Mouse (Mus musculus): ENCODE measurements around the gene Tnfsf11. TPM values are rescaled to one million over a fixed set of nuclear protein-coding genes. Genes with fewer than 3 reads are reported as not detected.

The Tnfsf11 gene
- under 1 TPM in 1 of 2 experiments, not detected in 1; 0.13 TPM for total RNA-seq (2021)
- long read RNA-seq, result 0 reads

DNA sequence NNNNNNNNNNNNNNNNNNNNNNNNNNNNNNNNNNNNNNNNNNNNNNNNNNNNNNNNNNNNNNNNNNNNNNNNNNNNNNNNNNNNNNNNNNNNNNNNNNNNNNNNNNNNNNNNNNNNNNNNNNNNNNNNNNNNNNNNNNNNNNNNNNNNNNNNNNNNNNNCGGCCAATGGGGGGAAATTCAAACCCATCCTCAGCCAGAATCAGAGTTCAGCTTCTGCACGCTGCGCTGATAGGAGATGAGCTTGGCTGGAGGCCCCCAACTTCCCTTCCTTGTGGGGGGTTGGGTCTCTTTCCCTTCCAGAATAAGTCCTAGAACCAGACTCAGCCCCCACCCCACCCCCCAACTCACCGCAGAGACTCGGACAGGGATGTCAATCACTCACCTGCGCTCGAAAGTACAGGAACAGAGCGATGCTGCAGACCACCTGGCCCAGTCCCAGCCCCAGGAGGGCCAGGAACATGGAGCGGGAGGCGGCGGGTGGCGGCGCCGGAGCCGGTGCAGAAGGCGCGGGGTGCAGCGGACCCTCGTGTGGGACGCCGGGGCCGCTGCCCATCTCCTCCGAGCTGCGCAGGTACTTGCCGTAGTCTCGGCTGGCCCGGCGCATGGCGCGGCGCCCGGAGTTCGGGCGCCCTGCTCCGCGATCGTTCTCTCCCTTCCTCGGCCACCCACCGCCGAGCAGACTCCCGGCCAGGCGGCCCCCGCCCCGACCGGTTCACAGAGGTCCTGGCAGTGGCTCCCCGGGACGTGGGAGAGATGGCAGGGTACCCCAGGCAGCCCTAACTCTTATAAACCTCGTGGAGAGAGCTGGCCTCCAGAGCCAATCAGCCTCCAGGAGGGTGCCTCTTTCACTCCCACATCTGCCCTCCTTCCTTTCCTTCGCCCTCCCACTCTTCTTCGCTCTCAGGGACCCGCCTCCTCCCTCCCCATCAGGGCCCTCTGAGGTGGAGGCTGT, at the start of gene Tnfsf11:
Gene Tnfsf11, minus strand, starts transcription at position 758 of the 952 bp plus-strand sequence.
- DNase-seq (ENCODE audit: low spot score in 2 of 2), result no peak

DNA sequence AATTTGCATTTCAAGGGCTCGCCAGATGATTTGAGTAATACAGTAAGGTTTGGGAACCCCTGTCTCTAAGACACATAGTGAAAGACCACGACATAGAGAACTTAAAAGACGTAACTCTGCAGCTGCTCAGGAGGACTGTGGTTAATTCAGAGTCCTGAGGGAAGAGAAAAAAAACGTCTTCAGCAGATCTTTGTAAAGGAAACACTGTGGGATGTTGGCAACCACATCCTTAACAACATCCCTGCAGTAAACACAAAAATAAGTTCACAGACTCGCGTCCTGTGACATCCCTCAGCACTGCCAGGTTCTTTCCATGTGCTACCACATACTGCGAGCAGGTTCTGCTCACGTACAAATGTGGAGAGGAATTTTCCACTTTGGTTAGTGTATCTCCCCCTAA, 48.9 kb upstream of the Tnfsf11 start:
- DNase-seq (ENCODE audit: low spot score in 2 of 2), result no peak

DNA sequence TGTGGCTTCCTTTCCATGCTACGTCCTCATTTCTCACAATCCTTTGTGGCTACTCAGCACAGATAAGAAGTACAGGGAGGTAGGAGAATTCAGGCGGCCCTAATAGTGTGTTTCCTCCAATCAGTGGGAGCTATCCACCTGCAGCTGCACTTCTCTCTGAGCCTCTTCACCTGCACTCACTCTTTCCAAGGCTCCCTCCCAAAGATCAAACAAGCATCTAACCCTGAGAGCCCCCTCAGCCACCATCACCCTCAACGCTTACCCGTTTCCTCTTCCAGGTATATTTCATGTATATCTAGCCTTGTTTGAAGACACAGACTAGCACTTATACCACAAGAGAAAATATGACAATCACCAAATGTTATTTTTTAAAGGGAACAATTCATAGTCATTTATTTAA, 47.5 kb upstream of the Tnfsf11 start:
- DNase-seq (ENCODE audit: low spot score in 2 of 2), result no peak

DNA sequence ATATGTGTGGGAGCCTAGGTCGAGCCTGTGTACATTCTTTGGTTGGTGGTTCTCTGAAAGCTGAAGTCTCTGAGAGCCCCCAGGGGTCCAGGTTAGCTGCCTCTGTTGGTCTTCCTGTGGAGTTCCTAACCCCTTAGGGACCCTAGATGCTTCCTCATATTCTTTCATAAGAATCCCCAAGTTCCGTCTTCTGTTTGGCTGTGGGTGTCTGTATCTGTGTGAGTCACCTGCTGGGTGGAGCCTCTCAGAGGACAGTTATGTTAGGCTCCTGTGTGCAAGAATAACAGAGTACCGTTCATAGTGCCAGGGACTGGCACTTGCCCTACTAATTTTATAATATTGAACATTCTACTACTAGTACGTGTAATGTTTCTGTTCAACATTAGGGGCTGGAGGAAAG, 45.0 kb upstream of the Tnfsf11 start:
- no peak for DNase-seq (ENCODE audit: low spot score in 2 of 2)

DNA sequence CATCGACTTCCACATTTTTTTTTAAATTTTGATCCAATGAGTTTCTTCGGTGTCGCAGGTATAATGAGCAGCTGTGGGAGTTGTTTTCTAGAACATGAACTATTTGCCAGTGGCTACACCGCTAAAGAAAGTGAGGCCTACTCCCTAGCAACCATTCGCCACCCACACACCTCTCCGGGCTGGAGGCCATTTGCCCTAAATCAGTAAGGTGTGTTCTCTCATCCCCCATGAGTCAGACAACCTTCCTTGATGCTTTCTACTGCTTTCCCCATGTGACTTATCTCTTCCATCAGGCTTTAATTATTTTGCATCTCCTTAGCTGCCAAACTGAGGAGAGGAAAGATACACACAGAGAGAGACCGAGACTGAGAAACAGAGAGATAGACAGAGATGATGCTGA, 43.7 kb upstream of the Tnfsf11 start:
- no peak for DNase-seq (ENCODE audit: low spot score in 2 of 2)

DNA sequence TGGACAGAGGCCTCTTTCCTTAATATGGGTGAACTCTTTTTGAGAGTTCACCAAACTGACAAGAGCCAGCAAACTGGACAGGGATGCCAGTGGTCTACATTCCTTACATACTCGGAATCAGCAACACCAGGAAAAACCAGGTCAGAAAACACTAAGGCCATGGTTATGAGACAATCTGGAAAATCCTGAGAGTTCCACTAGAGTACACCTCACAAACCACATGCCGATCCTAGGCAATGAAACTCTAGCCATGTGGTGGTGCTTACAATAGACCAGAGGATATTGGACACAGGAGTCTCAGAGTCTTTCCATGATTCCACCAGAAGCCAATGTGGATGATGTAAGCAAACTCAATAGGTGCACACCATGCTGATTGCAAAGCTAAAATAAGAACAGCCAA, 39.9 kb upstream of the Tnfsf11 start:
- no peak for DNase-seq (ENCODE audit: low spot score in 2 of 2)

DNA sequence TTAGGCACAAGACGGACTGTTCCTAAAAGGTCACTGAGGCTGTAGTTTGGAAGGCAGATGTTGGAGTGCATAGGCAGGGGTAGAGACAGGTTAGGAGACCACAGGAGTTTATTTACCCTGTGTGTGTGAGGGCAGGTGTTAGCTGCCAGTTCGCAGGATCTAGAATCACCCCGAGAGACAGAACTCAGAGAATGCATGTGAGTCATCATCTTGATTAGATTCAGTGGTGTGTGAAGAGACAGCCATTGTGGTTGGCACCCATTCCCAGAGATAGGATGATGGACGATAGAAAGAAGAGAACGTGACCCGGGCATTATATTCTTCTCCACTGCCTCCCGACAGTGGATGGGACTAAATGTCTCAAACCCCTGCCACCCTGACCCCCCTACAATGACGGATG, 35.2 kb upstream of the Tnfsf11 start:
- no peak for DNase-seq (ENCODE audit: low spot score in 2 of 2)

DNA sequence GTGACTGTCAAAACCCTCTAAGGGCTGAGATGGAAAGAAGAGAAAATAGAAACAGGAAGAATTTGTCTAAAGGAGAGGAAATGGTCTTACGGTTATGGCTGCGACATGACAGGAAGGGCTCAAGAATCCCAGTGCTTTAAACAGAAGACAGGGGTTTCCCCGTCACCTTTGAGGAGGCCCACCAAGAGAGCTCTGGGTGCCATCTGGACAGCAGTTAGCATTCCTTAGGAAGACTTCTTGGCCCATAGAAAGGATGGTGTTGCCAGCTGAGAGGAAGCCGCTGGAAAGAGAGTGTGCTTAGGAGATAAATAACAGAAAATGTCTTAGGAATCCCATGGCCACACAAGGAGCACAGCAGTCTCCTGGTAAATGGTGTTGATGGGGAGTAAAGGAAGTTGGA, 34.3 kb upstream of the Tnfsf11 start:
- DNase-seq (ENCODE audit: low spot score in 2 of 2), result no peak

DNA sequence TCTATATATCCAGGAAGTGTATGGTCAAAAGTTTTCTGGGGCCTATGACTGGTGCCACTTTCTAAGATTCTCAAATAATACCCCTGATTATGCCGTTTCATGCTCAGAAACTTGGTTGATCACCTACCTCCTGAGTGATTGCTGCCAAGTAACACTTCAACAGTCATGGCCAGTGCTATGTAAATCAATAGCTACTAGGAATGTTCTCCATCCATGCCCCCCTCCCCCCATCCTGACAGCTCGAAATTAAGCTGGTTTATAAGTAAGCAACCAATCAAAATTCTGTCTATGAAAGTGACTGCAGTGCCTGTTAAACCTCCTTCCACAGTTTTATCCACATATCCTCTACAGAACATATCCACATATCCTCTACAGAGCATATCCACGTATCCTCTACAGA, 25.5 kb upstream of the Tnfsf11 start:
- no peak for DNase-seq (ENCODE audit: low spot score in 2 of 2)

DNA sequence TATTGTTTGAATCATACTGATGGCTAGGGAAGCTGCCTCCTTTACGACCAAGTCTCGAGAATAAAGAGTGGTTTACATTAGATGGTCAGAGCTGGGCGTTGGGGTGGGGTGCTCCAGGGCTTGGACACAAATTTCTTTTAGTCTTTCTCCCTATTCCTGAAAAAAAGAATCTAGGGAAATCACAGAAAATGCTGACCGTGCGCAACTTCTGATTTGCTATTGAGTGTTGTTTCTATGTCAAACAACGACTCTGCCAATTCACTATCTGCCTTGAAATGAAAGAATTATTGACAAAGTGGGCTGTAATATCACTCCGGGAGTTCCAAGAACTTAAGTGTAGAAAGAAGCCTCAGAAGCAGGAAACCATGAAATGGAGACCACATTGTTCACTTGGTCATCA, 23.5 kb upstream of the Tnfsf11 start:
- no peak for DNase-seq (ENCODE audit: low spot score in 2 of 2)

DNA sequence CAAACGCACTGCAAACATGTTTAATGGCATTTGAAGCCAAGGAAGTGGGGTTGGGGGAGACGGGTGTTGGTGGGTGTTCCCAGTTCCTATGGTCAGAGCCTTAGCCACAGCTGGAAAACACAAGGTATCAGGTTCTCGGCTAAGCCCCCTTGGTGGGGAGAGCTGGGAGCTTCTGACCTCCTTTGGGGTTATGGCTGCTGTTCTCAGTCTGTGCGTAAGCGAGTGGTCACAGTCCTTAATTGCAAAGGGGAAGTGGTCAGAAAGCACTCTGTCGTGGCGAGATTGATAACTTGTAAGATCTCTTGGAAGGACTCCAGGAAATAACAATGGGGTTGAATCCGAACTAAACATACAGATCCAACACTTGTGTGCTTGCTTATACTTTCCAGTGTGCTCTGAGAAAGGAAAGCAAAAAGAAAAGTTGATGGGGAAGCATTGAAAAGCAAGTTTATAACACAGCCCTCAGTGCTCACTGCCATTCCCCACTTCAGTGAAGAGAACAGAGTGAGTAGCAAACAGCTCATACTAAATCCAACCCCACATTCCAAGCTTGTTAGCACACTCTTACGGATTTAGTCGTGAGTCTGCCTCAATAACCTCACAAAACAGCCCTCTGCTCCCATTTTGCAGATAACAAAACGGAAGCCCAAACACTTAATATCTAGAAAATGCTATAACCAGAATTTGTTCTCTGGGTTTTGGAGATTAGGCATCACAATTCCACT, 22.9 kb upstream of the Tnfsf11 start:
- no peak for DNase-seq (ENCODE audit: low spot score in 2 of 2)

DNA sequence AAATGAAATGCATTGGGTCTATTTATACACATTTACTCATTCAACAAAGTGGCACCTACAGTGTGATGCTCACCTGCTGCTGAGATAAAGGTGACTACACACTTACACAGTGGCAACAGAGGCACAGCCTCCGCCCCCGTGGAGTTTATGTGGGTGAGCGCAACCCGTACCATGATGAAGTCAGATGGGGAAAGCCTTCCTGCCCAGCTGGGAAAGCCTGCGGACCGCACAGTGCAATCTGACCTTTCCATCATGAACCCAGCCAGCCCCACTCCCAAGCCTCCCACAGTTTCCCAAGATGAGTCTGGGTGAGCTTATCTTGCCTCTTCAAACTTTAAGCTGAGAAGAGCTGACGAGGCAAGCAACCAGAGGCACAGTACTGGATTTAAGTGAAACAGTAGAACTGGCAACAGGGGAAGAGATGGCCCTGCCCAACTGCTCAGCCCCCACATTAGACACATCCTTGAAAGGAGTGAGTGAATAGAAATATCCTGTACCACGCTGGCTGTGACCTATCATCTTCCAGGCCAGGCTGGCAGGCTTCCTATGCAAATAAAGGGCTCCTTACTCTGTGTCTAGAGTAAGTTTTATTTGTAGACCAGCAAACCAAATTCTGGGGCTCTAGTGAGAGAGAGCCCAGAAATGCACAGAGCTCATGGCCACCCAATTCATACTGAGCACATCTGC, 22.1 kb upstream of the Tnfsf11 start:
- no peak for DNase-seq (ENCODE audit: low spot score in 2 of 2)

DNA sequence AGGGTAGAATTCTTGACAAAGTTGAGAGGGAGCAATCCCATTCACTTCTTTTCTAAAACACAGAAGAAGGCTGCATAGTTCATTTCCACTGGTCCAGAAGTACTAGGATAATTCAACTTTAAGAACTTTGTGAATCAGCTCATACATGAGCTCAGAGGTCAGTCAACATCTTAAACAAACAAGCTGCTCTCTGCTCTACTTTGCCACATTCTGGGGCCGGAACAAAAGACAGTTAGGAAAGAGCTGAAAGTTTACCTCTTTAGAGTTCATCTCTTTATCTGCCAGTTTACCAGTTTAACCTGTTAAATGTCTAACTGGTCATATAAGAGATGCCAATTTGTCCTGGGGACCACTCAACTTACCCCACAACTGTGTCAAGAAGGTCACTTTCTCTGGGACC, 15.5 kb upstream of the Tnfsf11 start:
- no peak for DNase-seq (ENCODE audit: low spot score in 2 of 2)

DNA sequence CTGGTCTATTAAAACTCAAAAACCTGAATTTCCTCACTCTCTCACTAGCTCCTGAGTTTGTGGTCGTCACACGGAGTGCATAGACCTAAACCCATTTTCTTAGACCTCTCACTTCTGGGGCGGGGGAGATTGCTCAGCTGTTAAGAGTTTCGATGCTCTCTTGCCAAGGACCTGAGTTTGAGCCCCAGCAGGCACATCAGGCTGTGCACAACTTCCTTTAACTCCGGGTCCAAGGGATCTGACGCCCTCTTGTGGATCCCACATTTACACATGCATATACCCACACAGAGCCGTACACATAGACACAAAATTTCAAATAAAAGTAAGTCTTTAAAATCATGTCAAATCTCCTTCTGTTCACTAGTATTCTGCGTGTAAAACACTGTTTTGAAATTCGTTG, 15.1 kb upstream of the Tnfsf11 start:
- DNase-seq (ENCODE audit: low spot score in 2 of 2), result no peak

DNA sequence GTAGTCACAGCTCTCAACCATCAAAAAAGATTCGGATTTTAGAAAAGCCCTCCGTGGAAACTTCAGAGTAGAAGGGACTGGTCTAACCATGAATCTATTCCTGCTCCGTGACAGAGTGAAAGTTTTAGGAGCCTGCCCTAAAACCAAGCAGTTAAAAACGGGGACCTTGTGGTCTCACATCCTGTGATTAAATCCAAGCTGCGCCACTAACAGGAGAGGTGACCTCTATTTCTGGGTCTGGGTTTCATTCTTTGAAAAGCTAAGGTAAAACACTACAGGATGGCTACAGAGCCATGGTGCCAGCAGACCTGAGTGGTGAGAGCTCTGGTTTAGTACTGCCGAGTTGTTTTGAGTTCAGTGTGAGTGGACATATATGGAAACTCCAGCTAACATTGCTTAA, 12.4 kb upstream of the Tnfsf11 start:
- no peak for DNase-seq (ENCODE audit: low spot score in 2 of 2)

DNA sequence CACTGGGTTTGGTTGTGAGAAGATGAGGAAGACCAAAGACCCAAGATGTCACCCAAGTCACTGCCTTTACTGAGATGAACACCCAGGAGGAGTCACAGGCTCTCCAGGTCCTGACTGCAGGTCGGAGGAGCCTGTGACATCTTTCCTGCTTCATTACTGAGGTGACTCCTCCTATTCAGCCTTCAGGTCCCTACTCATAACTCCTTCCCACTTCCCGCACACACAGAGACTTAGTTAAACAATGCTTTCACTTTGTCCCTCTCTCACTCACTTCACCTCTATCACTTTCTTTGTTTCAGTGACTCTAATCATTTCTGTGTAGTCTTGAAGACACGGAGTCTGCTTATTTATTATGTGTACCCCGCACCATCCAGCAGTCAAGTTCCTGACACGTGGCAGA, 11.7 kb upstream of the Tnfsf11 start:
- DNase-seq (ENCODE audit: low spot score in 2 of 2), result no peak

DNA sequence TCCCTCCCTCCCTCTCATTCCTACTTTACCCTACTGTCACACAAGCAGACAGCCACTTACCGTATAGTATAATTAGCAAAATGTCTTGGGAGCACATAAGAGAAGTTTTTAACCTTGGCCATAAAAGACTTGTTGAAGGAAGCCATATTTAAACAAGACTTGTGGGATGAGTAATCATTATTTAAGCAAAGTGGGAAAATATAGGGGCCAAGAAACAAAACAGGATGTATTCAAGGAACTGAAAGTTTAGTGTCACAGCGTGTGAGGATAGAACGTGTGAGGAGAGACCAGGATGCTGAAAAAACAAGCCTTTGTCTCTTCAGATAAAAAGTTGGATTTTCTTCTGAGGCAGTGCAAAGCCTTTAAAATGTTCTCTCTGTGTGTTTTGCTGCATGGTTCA, 11.2 kb upstream of the Tnfsf11 start:
- no peak for DNase-seq (ENCODE audit: low spot score in 2 of 2)

DNA sequence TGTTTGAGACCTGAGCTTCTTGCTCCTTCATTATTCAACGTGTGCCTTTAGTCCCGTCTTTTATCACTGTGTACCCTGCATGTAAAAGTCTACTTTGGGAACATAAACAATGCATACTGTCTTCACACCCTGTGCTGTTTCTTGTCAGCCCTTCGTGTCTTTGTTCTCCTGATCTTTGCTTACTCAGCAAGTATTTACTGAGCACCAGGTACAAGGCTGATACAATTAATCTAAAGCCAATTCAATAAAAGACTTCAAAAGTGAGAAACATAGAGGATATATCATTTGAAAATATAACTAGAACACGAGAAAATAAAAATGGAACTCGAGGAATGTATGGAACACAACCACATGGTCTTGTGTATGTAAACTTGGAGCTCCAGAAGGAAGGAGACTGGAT, 9.8 kb upstream of the Tnfsf11 start:
- no peak for DNase-seq (ENCODE audit: low spot score in 2 of 2)

DNA sequence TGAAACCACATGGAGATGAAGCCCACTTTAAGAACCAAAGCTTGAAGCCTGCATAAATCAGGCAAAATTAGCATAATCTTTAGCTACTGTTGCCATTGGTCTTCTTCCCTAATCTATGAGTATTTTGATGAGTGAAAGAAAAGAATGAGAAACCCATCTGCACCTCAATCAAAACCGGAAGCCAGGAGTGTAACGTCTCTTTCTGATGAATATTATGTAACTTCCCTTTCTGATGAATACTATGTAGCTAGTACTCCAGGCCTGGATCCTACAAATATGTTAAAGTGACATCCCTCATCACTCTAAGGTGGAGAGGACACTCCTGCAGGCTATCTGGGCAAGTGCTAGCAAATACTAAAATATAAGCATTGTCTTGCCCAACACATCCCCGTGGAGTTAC, 6.9 kb downstream of the Tnfsf11 start:
- no peak for DNase-seq (ENCODE audit: low spot score in 2 of 2)

DNA sequence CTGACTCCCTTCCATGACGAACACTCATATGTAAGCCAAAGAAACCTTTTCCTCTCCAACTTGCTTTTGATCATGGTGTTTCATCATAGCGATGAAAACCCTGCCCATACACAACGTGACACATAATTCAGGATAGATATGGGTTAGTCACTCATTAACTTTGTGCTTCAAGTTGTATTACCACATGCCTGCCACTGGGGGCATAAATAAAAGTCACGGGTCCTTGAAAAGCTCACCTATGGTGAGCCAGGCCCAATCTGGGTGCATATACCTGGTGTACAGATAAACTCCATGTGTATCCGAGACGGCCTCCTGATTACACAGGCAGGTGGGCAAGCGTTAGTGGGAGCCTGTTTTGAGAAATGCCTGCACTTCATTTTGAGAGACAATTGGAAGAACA, 15.2 kb downstream of the Tnfsf11 start:
- DNase-seq (ENCODE audit: low spot score in 2 of 2), result no peak

DNA sequence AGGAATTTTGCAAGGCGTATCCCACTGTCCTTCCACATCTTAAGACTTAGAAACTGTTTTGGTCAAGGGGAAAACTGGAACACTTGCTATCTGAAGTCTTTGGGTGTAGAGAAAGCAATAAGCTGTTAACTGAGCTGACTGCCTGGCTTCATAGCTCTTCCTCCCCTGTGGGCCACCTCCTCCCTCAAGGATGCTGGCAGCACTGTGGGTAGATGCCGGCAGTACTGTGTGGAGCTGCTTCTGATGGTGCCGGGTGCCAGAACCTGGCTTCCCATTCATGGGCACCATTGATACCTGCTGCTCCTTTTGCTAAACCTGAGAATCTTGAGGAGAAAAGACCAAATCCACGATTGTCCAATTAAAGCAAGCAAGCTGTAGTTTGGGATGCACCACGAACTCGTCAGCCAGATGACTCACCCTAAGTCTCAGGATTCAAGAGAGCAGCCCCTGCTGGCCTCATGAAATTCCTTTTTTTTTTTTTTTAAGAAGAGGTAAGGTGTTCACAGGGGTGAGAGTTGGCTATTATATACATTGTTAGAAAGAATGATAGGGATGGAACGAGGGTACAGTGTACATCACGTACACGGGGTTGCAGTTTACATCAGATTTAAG, 17.8 kb downstream of the Tnfsf11 start:
- DNase-seq (ENCODE audit: low spot score in 2 of 2), result no peak

DNA sequence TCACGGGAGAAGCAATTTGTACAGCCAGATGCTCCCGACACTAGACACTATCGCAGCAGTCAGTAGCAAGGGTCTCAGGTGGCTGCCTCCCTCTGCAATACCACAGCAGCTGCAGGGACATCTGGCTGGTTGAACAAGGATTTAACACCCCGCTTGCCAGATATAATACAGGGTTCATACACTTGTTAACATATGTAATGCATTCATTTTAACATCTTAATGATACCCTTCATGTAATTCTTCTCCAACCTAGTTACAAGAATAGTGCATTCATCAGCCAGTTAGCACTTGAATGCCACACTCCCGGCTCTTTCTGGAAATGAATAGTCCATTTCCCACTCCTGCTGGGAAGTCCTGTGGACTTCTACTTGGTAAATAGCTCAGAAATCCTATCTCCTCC, 18.9 kb downstream of the Tnfsf11 start:
- no peak for DNase-seq (ENCODE audit: low spot score in 2 of 2)

Data from layer of hippocampus, postnatal 10 days (tissue).